Mouse (Mus musculus): ENCODE measurements around the gene Basp1. TPM values are rescaled to one million over a fixed set of nuclear protein-coding genes. Genes with fewer than 3 reads are reported as not detected.

The Basp1 gene
- polyA plus RNA-seq, 1 experiment: 0.26 TPM

DNA sequence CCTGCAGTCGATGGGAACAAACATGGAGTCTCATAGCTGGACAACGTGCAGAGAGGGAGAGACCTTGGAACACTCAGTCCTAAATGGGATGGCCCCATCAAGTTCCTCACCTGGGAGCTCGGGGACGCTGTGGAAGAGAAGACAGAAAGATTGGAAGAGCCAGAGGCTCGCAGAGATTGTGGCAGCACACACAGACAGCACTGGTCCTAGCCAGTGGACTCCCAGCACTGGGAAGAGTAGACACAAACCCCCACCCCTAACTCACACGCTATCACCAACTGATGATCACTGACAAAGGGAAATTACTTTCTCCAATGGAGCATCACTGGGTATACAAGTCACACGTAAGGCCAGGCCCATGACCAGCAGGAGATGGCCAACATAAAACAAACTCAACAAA lies 15.4 kb upstream of the Basp1 start:
- H3K9me3 ChIP-seq (ENCODE audit: control insufficient read depth, low read length): no peaks in the 10 kb centered on the region
- no peaks in the 10 kb centered on the region for H3K4me1 ChIP-seq (ENCODE audit: control insufficient read depth)
- no peaks in the 10 kb centered on the region for H3K36me3 ChIP-seq (ENCODE audit: control insufficient read depth)
- H3K4me3 ChIP-seq (replicated peaks): no peak overlapping the region
- no peak for TF ChIP-seq TAL1 (IDR thresholded peaks at IDR 0.05; ENCODE audit: low read length)
- TF ChIP-seq GATA1 (IDR thresholded peaks at IDR 0.05; ENCODE audit: low read length): no peak
- no peaks in the 10 kb centered on the region for H3K27me3 ChIP-seq (ENCODE audit: control insufficient read depth)

DNA sequence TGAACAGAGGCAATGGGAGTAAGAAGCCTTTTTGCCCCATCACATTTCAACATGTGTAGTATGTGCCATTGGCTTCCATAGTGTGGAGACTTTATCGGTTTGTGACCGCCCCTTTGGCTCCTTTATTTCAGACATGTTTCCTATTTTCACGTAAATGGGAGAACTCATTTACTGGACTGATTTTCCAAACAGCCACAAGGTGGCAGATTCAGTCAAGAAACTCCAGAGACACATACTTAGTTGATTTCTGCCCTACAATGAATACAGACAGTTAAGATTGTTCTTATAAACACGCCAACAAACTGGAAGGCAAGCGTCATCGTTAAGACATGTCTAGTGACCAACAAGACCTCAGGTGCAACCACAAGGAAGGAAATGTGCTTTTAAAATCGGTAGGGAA lies 15.0 kb upstream of the Basp1 start:
- no peak for TF ChIP-seq GATA1 (IDR thresholded peaks at IDR 0.05; ENCODE audit: low read length)
- H3K9me3 ChIP-seq (ENCODE audit: control insufficient read depth, low read length): no peaks in the 10 kb centered on the region
- no peaks in the 10 kb centered on the region for H3K27me3 ChIP-seq (ENCODE audit: control insufficient read depth)
- H3K4me1 ChIP-seq (ENCODE audit: control insufficient read depth): no peaks in the 10 kb centered on the region
- no peak overlapping the region for H3K4me3 ChIP-seq (replicated peaks)
- no peaks in the 10 kb centered on the region for H3K36me3 ChIP-seq (ENCODE audit: control insufficient read depth)

DNA sequence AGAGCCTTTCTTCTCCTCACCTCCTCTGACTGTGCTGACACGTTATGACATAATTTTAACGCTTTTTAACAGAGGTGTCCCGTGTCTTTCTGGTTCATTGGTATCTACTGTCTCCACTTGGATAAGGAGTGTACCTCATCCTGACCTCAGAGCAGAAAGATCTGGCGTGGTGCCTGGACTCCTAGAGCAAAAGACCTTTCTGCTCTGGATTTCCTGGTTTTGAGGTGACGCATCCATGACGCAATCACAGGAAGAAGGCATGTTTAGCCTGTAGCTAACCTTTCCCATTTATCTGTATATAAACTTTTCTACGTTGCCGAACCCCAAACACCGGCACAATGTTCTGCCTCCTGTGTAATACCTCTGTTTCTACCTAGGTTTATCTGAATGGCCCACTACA lies 6.7 kb upstream of the Basp1 start:
- no peak for TF ChIP-seq TAL1 (IDR thresholded peaks at IDR 0.05; ENCODE audit: low read length)
- no peak for TF ChIP-seq GATA1 (IDR thresholded peaks at IDR 0.05; ENCODE audit: low read length)
- Histone ChIP-seq H3K4me3 (replicated peaks) (no peak overlapping the region), H3K9me3 (ENCODE audit: control insufficient read depth, low read length) (no peaks in the 10 kb centered on the region), H3K4me1 (ENCODE audit: control insufficient read depth) (no peaks in the 10 kb centered on the region), H3K27me3 (ENCODE audit: control insufficient read depth) (no peaks in the 10 kb centered on the region), H3K36me3 (ENCODE audit: control insufficient read depth) (no peaks in the 10 kb centered on the region)

GRCm38 (mm10) chr15:25416367-25416766 lies 2.8 kb upstream of the Basp1 start:
- Histone ChIP-seq H3K36me3 (ENCODE audit: control insufficient read depth) (no peaks in the 10 kb centered on the region), H3K27me3 (ENCODE audit: control insufficient read depth) (peaks cover 34% of the 10 kb centered on the region), H3K4me3 (replicated peaks) (no peak overlapping the region), H3K4me1 (ENCODE audit: control insufficient read depth) (no peaks in the 10 kb centered on the region), H3K9me3 (ENCODE audit: control insufficient read depth, low read length) (no peaks in the 10 kb centered on the region)
- TF ChIP-seq TAL1 (IDR thresholded peaks at IDR 0.05; ENCODE audit: low read length): no peak
- TF ChIP-seq GATA1 (IDR thresholded peaks at IDR 0.05; ENCODE audit: low read length): no peak

- TF ChIP-seq GATA1 (IDR thresholded peaks at IDR 0.05; ENCODE audit: low read length): no peak
- no peak for TF ChIP-seq TAL1 (IDR thresholded peaks at IDR 0.05; ENCODE audit: low read length)
- Histone ChIP-seq H3K4me3 (replicated peaks) (no peak overlapping the region), H3K27me3 (ENCODE audit: control insufficient read depth) (peaks cover 36% of the 10 kb centered on the region)
Observed at GRCm38 (mm10) chr15:25415958-25416357, 2.4 kb upstream of the Basp1 start.

GRCm38 (mm10) chr15:25414747-25415119 lies 1.2 kb upstream of the Basp1 start:
- no peaks in the 10 kb centered on the region for H3K36me3 ChIP-seq (ENCODE audit: control insufficient read depth)
- no peak overlapping the region for H3K4me3 ChIP-seq (replicated peaks)
- peaks cover 36% of the 10 kb centered on the region for H3K27me3 ChIP-seq (ENCODE audit: control insufficient read depth)
- no peaks in the 10 kb centered on the region for H3K4me1 ChIP-seq (ENCODE audit: control insufficient read depth)
- H3K9me3 ChIP-seq (ENCODE audit: control insufficient read depth, low read length): no peaks in the 10 kb centered on the region
- TF ChIP-seq GATA1 (IDR thresholded peaks at IDR 0.05; ENCODE audit: low read length) (no peak), TAL1 (IDR thresholded peaks at IDR 0.05; ENCODE audit: low read length) (no peak)

More at GRCm38 (mm10) chr15:25415958-25416357, 2.4 kb upstream of the Basp1 start:
- no peaks in the 10 kb centered on the region for H3K9me3 ChIP-seq (ENCODE audit: control insufficient read depth, low read length)
- no peaks in the 10 kb centered on the region for H3K4me1 ChIP-seq (ENCODE audit: control insufficient read depth)
- H3K36me3 ChIP-seq (ENCODE audit: control insufficient read depth): no peaks in the 10 kb centered on the region

DNA sequence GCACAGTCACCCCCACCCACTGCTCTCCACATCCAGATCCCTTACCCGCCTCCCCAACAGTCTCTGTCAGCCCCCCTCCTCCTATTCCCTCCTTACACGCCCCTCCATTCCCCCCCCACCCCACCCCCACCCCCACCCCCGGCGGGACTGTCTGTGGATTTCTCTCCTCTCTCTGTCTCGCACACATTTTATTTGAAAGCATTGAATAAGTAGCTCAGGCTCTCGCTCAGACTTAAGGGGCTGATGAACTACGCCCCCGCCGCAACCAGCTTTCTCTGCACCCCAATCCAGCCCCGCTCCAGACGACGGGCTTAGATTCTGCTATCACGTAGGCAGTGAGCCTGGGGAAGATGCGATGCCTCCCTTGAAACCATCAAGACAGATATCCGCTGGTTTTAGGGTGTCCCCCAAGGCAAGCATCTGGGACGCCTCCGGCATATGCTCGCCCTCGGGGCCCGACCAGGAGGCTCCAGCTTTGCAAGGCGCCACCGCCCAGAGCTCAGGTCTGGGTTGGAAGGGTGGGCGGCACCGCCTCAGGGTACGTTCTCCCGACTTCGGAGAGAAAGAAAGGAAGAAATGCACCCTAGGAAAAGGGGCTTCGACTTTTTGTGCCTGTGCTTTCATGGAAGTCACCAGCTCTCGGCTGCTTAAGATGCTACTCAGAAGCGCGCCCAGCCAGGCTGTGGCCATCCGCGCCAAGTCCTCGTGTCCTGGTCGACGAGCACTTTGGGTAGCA lies 615 bp upstream of the Basp1 start:
- H3K4me3 ChIP-seq (replicated peaks): no peak overlapping the region
- no peaks in the 10 kb centered on the region for H3K4me1 ChIP-seq (ENCODE audit: control insufficient read depth)

GRCm38 (mm10) chr15:25412761-25413261 lies 753 bp downstream of the Basp1 start:
- H3K4me1 ChIP-seq (ENCODE audit: control insufficient read depth): no peaks in the 10 kb centered on the region
- H3K27me3 ChIP-seq (ENCODE audit: control insufficient read depth): peaks cover 36% of the 10 kb centered on the region
- H3K36me3 ChIP-seq (ENCODE audit: control insufficient read depth): no peaks in the 10 kb centered on the region
- no peaks in the 10 kb centered on the region for H3K9me3 ChIP-seq (ENCODE audit: control insufficient read depth, low read length)
- H3K4me3 ChIP-seq (replicated peaks): no peak overlapping the region
- TF ChIP-seq GATA1 (IDR thresholded peaks at IDR 0.05; ENCODE audit: low read length) (no peak), TAL1 (IDR thresholded peaks at IDR 0.05; ENCODE audit: low read length) (no peak)

More for the DNA sequence above, 615 bp upstream of the Basp1 start:
- peaks cover 36% of the 10 kb centered on the region for H3K27me3 ChIP-seq (ENCODE audit: control insufficient read depth)
- no peaks in the 10 kb centered on the region for H3K36me3 ChIP-seq (ENCODE audit: control insufficient read depth)
- no peaks in the 10 kb centered on the region for H3K9me3 ChIP-seq (ENCODE audit: control insufficient read depth, low read length)
- TF ChIP-seq TAL1 (IDR thresholded peaks at IDR 0.05; ENCODE audit: low read length): no peak
- no peak for TF ChIP-seq GATA1 (IDR thresholded peaks at IDR 0.05; ENCODE audit: low read length)

GRCm38 (mm10) chr15:25412171-25412641 lies 1.4 kb downstream of the Basp1 start:
- no peak for TF ChIP-seq GATA1 (IDR thresholded peaks at IDR 0.05; ENCODE audit: low read length)
- no peak for TF ChIP-seq TAL1 (IDR thresholded peaks at IDR 0.05; ENCODE audit: low read length)
- H3K4me3 ChIP-seq (replicated peaks): peak overlapping the region; percentile 20
- peaks cover 36% of the 10 kb centered on the region for H3K27me3 ChIP-seq (ENCODE audit: control insufficient read depth)
- H3K36me3 ChIP-seq (ENCODE audit: control insufficient read depth): no peaks in the 10 kb centered on the region
- no peaks in the 10 kb centered on the region for H3K9me3 ChIP-seq (ENCODE audit: control insufficient read depth, low read length)
- H3K4me1 ChIP-seq (ENCODE audit: control insufficient read depth): no peaks in the 10 kb centered on the region
